Mouse (Mus musculus): ENCODE data around the gene Dvl2. TPM values are rescaled to one million over a fixed set of nuclear protein-coding genes. Genes with fewer than 3 reads are reported as not detected.

The Dvl2 gene
- total RNA-seq, 2 experiments from 2014 or later = 7.2 to 9.2 TPM

DNA sequence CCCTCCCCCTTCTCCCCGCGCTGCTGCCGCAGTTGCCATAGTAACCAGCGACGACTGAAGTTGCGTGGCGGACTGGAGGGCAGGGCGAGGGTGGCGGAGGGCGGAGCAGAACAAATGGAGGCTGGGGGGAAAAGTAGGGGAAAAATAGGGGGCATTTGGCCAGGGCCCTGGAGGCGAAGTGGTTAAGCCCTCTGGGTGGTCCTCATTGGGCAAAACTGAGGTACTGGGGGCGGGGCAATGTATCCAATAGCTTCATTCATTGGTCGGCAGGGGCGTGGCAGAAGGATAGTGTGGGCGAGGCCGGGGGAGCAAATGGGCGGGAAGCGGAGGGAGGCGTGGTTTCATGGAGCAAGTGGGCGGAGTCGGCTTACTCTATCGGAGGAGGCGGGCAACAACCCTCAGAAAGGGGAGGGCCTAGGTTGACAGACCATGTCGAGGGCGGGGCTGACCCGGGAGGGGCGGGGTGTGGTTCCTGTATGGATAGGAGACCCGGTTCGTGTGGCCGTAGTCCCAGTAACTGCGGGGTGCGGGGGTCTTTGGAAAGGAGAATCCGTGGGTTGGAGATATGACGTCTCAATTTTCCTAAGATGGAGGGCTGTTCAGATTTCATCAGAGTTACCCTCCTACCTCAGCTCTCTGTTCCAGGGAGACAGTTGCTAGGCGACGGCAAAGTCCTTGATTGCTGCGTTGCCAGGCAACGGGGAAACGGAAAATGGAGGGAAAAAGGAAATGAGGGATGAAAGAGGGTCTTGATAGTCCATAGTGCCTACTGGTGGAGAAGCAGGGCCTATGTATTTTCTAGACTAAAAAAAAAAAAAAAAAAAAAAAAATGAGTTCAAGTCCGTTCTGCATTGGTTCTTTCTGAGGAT is 21.1 kb downstream of the Dvl2 start:
- intact Hi-C loops (cut with DNase I) = no loop called here
- peak; percentile 89 to 95 for DNase-seq

DNA sequence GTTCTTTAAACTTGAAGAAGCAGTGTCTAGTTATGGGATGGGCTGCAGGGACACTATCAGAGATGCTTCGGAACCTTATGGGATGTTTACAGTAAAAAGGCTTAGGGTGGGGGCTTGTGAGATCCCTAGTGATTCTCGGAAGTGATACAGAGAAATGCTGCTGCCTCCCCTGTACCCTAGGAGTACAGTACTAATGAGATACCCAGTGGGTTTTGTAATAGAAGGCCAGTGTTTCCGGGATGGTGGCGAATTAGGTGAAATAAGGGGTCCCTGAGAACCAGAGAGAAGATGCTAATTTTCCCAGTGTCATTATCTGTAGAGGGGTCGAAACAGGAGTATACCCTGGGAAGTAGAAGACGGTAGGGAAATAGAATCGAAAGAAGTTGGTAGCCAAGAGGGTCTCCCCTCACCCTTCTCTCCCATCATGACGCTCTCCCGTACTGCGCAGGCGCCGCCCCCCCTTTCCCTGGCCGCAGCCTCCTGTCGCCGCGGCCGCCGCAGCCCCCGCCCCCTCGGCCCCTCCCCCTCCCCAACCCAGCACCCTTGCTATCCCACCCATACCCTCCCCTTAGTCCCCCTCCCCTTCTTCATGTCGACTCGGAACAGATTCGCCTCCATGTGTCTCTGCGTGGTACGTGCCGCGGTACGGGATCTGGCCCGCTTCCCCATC is 23.2 kb downstream of the Dvl2 start:
- intact Hi-C loops (cut with DNase I) = no loop called here
- DNase-seq = no peak

DNA sequence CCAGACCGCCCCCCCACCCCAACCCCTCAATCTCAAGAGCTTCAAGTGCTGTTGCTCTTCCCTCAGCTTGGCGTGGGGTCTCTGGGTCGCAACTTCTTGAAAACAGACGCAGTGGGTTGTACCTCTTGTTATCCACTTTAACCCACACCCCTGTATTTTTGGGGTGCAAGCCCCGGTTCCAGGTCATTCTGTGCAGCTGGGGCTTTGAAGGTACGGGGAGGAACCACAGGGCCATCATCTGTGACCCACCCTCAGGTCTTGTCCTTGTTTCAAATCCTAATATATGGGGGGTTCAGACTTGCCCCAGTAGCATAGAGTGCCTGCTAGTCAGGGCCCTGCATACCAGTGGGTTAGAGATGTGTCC is 23.7 kb downstream of the Dvl2 start:
- DNase-seq = no peak
- intact Hi-C loops (cut with DNase I) = no loop called here

DNA sequence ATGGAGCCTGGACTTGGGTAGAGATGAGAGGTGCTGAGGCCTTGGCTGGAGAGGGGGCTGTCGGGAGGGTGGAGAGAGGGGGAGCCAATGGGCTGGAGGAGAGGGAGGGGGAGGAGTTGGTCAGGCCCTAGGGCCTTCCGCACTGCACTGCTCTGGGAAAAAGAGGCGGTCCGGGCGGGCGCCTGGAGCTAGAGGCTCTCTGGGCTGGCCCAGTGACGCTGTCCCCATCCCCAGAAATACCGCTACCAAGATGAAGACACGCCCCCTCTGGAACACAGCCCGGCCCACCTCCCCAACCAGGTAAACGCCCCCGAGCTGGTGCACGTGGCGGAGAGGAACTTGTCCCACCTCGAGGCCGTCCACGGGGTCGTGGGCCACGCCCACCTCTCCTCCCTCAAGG is 26.3 kb downstream of the Dvl2 start:
- intact Hi-C loops (cut with DNase I) = no loop called here
- peak; percentile 59 to 69 for DNase-seq

DNA sequence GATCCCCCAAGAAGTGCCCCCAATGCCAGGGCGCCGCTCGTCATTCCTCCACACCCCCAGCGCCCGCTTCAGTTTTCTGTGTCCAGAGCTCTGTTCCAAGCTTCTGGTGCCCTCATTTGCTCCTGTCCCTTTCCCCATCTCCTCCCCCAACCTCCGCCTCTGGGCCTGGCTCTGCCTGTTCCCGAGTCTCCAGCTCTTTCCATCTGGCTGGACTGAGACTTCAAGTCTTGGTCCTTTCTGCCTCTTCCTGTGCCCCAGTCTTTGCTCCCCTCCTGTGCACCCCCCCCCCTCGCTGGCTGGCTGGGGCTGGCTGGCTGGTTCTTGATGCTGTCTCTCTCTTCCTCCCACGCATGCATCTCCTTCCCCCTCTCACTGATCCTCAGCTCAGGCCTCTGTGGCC is 27.0 kb downstream of the Dvl2 start:
- peak; percentile 41 to 44 for DNase-seq
- intact Hi-C loops (cut with DNase I) = no loop called here

DNA sequence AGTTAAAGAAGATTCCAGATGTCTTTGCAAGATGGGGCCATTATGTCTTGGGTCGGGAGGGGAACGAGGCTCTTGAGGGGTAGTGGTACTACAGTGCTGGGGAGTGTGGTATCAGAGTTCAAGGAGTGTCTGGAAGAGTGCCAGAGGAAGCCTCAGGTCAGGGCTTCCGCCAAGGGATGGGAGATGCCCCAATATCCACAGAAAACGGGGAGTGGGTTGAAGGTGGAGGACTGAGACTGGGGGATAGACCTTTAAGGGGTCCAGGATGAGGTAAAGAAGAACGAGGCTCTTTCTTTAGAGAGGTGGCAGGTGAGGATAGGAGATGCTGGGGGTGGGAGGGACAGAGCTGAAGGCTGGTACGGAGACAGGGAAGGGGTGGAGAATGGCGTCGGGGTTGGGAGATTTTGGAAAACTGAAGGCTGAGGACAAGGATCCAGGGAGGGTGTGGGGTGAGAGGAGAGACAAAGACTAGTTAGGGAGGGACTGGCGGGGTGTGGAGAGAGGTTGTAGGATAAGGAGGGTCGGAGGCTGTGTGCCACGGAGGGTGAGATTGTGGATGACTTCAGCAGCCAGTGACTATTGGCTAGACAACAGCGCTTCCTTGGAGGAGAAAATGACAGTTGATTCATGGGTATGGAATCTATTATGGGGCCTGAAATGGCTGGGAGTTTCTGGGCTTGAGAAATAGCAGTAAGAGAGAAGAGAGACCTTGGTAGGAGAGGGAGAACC is 28.2 kb downstream of the Dvl2 start:
- intact Hi-C loops (cut with DNase I) = no loop called here

DNA sequence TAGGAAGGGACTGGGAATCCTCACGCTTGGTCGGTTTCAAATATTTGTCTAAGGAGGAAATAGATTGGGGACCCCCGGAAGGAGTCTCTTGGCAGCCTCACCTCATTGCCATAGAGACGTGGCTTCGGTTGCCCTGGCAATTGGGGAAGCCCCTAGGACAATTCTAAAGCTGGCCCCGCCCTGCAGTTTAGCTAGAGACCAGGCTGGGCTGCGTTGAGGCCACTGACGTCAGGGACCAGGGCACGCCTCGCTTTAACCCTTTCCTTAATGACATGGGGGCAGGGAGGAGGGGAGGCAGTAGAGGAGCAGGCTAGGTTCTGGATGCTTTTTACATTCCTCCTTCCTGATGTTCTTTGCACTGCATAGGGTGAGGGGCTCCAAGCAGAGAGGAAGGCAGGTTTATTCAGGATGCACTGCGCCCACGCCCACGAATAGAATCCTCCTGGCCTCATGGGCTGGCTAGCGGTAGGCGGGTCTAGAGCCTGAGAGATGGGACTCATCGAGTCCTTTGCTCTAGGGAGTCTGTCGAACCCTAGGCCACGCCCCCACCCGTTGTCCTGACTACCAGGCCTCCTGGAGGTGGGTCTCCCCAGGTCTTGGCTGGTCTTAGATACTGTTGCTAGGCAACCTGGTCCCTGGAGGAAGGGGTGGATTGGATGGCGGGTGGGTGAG is 28.9 kb downstream of the Dvl2 start:
- intact Hi-C loops (cut with DNase I) = no loop called here
- DNase-seq = peak; percentile 78 to 80

More for the DNA sequence above, 28.2 kb downstream of the Dvl2 start:
- DNase-seq = no peak

DNA sequence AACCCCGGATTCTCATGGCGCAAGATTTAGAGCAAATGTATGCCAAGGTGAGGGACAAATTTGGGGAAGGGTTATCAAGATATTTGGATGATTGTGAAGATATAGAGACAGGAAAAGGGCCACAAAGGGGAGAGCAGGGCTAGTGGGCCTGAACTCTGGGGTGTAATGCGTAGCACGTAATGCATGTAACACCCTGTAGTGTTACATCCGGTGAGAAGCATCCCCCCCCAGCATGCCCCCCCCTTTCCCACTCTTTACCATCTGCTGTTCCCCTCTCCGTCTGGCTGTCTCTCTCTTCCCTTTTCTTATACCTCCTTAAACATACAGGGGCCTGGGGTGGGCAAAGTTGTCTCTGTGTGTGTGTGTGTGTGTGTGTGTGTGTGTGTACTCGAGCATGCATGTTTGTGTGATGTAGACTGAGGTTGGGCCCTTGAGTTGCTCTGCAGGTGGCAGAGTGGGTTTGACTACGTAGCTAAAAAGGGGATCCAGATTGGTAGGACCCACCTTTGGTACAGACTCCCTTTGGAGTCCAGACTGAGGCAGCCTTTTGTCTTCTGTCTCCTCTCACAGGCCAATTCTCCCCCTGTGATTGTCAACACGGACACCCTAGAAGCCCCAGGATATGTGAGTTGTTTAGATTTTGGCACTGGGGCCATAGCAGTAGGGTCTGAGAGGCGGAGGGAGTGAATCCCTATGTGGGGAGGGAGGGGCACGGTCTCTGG is 29.6 kb downstream of the Dvl2 start:
- DNase-seq = no peak
- intact Hi-C loops (cut with DNase I) = no loop called here

DNA sequence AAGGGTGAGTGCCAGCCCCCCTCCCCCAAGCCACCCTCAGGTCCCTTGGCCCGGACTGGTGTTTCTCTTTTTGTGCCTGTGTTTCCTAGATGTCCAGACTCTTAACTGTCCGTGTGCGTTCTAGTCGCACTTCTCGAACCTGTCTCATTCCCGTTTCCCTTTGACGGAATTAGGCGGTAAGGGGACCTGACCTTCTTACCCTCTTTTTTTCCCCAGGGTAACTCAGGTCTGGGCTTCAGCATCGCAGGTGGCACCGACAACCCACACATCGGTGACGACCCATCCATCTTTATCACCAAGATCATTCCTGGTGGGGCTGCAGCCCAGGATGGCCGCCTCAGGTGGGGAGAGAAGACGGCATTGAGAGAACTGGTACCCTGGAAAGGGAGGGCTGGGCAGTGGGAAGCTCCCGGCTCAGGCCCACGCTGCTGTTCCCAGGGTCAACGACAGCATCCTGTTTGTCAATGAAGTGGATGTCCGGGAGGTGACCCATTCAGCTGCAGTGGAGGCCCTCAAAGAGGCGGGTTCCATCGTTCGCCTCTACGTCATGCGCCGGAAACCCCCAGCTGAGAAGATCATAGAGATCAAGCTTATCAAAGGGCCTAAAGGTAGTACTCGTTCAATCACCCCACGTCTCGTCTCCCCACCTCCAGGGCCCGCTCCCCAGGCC is 30.4 kb downstream of the Dvl2 start:
- intact Hi-C loops (cut with DNase I) = no loop called here

DNA sequence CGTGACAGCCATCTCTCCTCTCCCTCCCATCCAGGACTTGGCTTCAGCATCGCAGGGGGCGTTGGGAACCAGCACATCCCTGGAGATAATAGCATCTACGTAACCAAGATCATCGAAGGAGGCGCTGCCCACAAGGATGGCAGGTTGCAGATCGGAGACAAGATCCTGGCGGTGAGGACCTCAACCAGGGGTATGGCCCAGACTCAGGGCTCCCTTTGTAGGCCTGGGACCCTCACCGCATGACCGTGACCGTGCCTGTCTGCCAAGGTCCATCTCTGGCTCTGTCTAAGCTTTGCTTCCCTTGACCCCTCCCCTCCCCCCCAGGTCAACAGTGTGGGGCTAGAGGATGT is 30.9 kb downstream of the Dvl2 start:
- DNase-seq = no peak
- intact Hi-C loops (cut with DNase I) = no loop called here

More for the DNA sequence above, 30.4 kb downstream of the Dvl2 start:
- DNase-seq = no peak

DNA sequence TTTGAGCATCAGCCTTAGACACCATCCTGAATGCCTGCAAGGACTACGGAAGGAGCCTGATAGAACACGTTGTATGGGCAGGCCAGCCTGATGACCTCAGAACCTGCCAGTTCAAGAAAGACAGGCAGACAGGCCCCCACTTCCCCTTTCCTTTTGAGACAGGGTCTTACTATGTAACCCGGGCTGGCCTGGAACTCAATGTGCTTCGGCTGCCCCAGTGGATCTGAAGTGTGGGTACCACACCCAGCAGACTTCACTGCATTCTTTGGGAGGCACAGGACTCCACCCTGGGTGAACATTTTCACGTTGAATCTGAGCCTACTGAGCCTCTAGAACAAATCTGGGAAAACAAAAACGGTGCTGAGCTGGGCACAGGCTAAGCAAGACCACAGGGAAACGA is 37.8 kb downstream of the Dvl2 start:
- no peak for DNase-seq
- intact Hi-C loops (cut with DNase I) = no loop called here

DNA sequence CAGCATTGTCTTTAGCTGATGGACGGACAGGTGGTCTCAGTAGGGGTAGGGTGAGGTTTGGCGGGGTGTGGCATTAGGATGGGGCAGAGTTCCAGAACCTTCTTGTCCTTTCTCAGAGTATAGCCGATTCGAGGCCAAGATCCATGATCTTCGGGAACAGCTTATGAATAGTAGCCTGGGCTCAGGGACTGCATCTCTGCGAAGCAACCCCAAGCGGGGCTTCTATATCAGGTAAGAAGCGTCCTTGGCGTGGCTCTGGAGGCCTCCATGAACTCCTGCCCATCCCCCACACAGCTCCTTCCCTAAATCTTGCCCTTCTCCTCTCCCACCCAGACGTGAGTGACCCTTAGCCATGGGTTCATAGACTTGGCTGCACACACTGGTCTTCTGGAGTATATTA is 39.2 kb downstream of the Dvl2 start:
- intact Hi-C loops (cut with DNase I) = no loop called here

DNA sequence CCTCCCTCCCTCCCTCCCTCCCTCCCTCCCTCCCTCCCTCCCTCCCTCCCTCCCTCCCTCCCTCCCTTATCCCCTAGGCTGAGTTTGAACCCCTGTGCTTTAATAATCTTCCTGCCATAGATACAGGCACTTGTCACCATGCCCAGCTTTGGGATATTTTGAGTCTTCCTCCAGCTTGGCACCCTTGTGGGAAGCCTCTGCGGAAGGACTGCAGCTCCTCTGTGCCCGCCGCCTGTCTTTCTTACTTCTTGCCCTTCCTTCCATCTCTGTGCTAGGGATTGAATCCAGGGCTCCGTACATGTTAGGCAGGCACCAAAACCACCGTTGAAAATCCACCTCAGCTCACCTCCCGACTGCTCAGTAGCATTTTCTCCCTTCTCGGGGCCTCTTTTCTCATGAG is 39.8 kb downstream of the Dvl2 start:
- no peak for DNase-seq
- intact Hi-C loops (cut with DNase I) = no loop called here

More for the DNA sequence above, 39.2 kb downstream of the Dvl2 start:
- DNase-seq = no peak

DNA sequence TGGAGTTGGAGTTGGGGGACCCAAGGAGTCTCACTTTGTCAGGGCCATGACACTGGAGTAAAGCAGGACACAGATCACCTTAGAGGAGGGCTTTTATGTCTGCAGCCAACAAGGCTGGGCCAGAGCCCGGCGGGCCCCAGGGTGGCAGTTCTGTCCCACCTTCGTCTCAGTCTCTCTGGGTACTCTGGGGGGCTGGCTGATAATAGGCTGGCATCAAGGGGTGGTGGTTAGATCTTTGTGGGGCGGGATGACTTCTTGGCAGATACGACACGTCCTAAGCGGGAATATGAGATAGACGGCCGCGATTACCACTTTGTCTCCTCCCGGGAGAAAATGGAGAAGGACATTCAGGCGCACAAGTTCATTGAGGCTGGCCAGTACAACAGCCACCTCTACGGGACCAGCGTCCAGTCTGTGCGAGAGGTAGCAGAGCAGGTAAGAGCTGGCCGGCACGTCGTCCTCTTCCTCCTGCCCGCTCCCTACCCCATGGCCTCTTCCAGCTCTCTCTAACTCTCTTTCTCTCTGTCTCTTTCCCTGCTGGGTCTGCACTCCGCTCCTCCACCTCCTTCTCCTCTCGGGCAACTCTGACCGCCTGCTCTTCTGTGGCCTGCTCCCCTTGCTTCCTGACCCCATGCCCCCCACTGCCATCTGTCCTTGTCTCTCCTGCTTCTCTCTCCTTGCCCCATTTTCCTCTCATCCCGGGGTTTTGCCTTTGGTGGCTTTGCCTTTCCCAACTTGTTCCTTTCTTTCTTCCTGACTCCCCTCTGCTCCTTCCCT is 42.1 kb downstream of the Dvl2 start:
- intact Hi-C loops (cut with DNase I) = no loop called here
- DNase-seq = no peak

DNA sequence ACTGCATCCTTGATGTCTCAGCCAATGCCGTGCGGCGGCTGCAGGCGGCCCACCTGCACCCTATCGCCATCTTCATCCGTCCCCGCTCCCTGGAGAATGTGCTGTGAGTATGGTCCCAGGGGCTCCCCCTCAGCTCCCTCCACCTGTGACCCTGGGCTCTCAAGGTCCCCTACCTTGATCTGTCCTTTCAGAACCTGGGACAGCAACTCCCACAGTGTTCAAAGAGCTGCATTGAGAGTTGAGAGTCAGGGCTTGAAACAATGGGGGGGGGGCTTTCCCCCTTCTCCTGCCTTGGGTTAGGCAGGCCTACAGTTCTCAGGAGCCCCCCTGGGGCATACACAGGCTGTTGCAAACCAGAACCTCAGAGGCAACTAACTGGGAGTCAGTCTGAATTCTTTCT is 43.3 kb downstream of the Dvl2 start:
- intact Hi-C loops (cut with DNase I) = no loop called here
- DNase-seq = no peak

DNA sequence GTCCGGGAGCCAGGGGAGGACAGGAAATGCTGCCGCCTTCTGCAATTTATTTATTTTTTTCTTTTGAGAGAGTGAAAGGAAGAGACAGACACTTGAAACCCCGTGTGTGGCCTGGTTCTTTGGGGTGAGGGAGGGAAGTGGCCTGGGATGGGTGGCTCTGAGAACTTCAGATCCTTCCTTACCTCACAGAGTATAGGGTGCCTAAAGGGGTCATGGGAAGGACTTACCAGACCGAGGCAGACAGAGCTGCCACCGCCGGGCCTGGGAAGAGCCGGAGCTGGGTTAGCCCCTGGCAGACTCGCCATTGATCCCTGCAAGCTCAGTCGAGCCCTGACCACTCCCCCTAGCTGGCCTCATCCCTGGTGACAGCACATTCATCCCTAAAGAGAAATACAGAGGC is 45.0 kb downstream of the Dvl2 start:
- intact Hi-C loops (cut with DNase I) = no loop called here
- no peak for DNase-seq

DNA sequence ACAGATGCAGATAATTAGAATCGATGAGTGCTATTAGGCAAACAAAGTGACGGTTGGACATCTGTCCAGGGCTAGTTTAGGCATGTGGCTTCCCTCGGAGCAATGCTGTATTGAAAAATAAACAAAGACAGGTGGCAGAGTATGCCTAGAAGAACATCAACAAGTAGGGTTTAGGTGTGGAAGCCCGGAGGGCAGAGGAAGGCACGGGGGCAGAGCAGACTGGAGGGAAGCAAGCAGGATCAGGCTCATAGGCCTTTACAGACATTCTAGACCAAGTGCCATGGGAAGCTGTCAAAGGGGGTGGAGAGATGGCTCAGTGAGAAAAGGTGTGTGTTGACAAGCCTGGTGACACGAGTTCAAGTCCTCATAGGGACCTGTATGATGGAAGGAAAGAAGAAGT is 49.0 kb downstream of the Dvl2 start:
- DNase-seq = no peak
- intact Hi-C loops (cut with DNase I) = no loop called here

DNA sequence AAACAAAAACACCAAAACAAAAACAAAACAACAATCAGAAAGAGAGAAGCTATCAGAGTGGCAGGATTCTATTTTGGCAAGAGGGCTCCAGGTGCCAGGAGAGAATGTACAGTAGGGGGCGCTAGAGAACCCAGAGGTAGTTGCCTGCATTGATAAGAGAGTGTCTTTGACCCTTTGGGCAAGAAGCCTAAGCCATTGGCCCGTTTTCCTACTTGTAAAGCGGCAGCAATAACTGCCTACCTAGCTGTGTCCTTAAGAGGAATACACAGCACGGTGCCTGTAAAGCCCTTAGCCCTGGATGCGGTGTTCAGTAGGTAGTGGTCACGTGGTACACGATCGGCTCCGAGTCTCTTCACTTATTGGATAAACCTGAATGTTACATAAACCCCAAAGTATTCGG is 49.4 kb downstream of the Dvl2 start:
- intact Hi-C loops (cut with DNase I) = loop anchor here (10.0 kb wide), 1 partner anchor 265 kb away; no protein-coding TSS in a partner anchor

DNA sequence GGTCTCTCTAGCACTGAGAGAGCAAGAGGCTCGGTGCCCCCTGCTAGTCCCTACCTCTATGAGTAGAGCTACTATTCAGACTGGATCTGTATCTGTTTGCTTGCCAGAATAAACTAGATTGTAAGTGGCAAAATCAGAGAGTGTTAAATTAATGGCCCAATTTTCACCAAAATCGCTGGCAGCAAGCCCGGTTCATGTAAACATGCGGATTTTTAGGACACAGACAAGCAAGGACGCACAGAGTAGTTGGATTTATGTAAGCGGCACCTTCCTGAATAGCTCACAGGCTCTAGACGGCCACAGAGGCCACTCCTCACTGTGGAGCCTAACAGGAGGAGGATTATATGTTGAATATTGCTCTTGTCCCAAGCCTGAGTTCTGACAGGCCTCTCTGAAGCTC is 52.8 kb downstream of the Dvl2 start:
- no peak for DNase-seq
- intact Hi-C loops (cut with DNase I) = loop anchor here (2.0 to 10.0 kb wide), 2 partner anchors 50 to 262 kb away; no protein-coding TSS in a partner anchor

More for the DNA sequence above, 49.4 kb downstream of the Dvl2 start:
- DNase-seq = no peak
